Mouse (Mus musculus) MEL (cell line): Measurements from ENCODE around the gene Cecr2.

ENCODE experiments used
- CTCF ChIP-seq, 3 experiments: IDR thresholded peaks in 2 of 3; conservative IDR thresholded peaks in 1 of 3; 2 replicates each; pipeline ENCODE4 v1.5.1; 2011 to 2012; ENCODE audit warnings: low read length in 3 of 3, low read depth in 2 of 3, mild to moderate bottlenecking in 2 of 3, improper control_type of control experiment in 1 of 3, inconsistent platforms in 1 of 3, mixed read lengths in 1 of 3, moderate library complexity in 1 of 3; ENCODE audit not compliant: control insufficient read depth in 1 of 3, insufficient read depth in 1 of 3, poor library complexity in 1 of 3, severe bottlenecking in 1 of 3
- EP300 ChIP-seq, 2 experiments: IDR thresholded peaks; 2 replicates each; pipeline ENCODE4 v1.6.1; 2011; ENCODE audit warnings: improper control_type of control experiment in 2 of 2, low read length in 2 of 2, low read depth in 1 of 2, mild to moderate bottlenecking in 1 of 2
- GABPA ChIP-seq: IDR thresholded peaks from 2 replicates; pipeline ENCODE4 v1.6.1; 2012; ENCODE audit warnings: low read depth, mild to moderate bottlenecking, inconsistent platforms, low read length, improper control_type of control experiment, moderate library complexity
- JUND ChIP-seq: IDR thresholded peaks from 2 replicates; pipeline ENCODE4 v1.6.1; 2011; ENCODE audit warnings: low read depth, mild to moderate bottlenecking, improper control_type of control experiment, low read length
- POLR2AphosphoS5 ChIP-seq: IDR thresholded peaks from 2 replicates; pipeline ENCODE4 v1.6.1; 2012; ENCODE audit warnings: low read depth, borderline replicate concordance, mild to moderate bottlenecking, inconsistent platforms, low read length, moderate library complexity, mixed read lengths

- no peak for TF ChIP-seq CTCF (IDR thresholded peaks at IDR 0.05 in 2 of 3, conservative IDR thresholded peaks at IDR 0.05 in 1 of 3; ENCODE audit: control insufficient read depth in 1 of 3, insufficient read depth in 1 of 3, low read depth in 2 of 3, low read length in 3 of 3, poor library complexity in 1 of 3, severe bottlenecking in 1 of 3)
- no peak for TF ChIP-seq POLR2AphosphoS5
- no peak for TF ChIP-seq GABPA
- TF ChIP-seq EP300 (IDR thresholded peaks at IDR 0.05; ENCODE audit: low read depth in 1 of 2, low read length in 2 of 2), result peak in 1 of 2 experiments; percentile 5; a peak in 1 of 4 replicates
- TF ChIP-seq JUND, result no peak
These were observed 124.0 kb downstream of the Cecr2 start for GRCm38 (mm10) chr6:120790153-120790552.
